Mouse (Mus musculus): ENCODE data around the gene Tas2r126.

DNA sequence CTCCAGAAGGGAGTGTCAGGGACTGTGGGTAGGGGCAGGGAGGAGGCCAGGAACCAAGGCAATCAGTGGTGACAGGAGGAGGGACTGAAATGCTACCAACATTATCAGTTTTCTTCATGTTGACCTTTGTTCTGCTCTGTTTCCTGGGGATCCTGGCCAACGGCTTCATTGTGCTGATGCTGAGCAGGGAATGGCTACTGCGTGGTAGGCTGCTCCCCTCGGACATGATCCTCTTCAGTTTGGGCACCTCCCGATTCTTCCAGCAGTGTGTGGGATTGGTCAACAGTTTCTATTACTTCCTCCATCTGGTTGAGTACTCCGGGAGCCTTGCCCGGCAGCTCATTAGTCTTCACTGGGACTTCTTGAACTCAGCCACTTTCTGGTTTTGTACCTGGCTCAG is at the start of gene Tas2r126:
- TF ChIP-seq CTCF (conservative IDR thresholded peaks at IDR 0.05; ENCODE audit: low read length) (no peak), NANOG (IDR thresholded peaks at IDR 0.05; ENCODE audit: borderline replicate concordance, low read length) (no peak)

All from E14TG2a.4 (cell line).